Mouse (Mus musculus) embryonic facial prominence, embryonic 10.5 days (tissue): ENCODE results near the gene Zkscan2. TPM values are rescaled to one million over a fixed set of nuclear protein-coding genes. Genes with fewer than 3 reads are reported as not detected.

Experiments used
- DNase-seq: peaks from one replicate; pipeline ENCODE4 v3.0.0-alpha.2; 2017; ENCODE audit warnings: low spot score
- H3K27ac ChIP-seq: fragments of 300-500 bp; sonication (generic); replicated peaks from 2 replicates; pipeline ENCODE4 v1.5.1; 2016; ENCODE audit warnings: mild to moderate bottlenecking
- H3K27me3 ChIP-seq: fragments of 300-500 bp; sonication (generic); replicated peaks from 2 replicates; pipeline ENCODE4 v1.6.1; 2016; ENCODE audit warnings: low read depth, mild to moderate bottlenecking; ENCODE audit not compliant: poor library complexity, severe bottlenecking
- H3K36me3 ChIP-seq: fragments of 300-500 bp; sonication (generic); replicated peaks from 2 replicates; pipeline ENCODE4 v1.6.1; 2016; ENCODE audit warnings: mild to moderate bottlenecking, moderate library complexity
- H3K4me1 ChIP-seq: fragments of 300-500 bp; sonication (generic); 2 replicates; pipeline ENCODE4 v1.6.1; 2016
- H3K4me3 ChIP-seq: fragments of 300-500 bp; sonication (generic); 2 replicates; pipeline ENCODE4 v1.5.1; 2016; ENCODE audit warnings: mild to moderate bottlenecking, moderate library complexity
- H3K9me3 ChIP-seq: fragments of 300-500 bp; sonication (generic); 2 replicates; pipeline ENCODE4 v1.6.1; 2016; ENCODE audit warnings: mild to moderate bottlenecking
- WGBS: fragments of 180-500 bp; shearing (Covaris S2); methylation state at CpG from one replicate; pipeline ENCODE4 v1.1.7; 2016; 5-methylcytosine and 5-hydroxymethylcytosine counted together
- polyA plus RNA-seq: library from polyadenylated mRNA; unstranded; fragments of >200 nt; fragmentation: Nextera tagmentation; extraction: Ambion mirVana; gene quantifications from 2 replicates; pipeline ENCODE4 v1.2.1, GENCODE M21; 2016

Zkscan2 gene
- polyA plus RNA-seq, 1 experiment from 2014 or later: 3.9 TPM

- Histone ChIP-seq H3K27me3 (no peaks in the 10 kb centered on the region), H3K4me3 (no peak overlapping the region), H3K4me1 (no peaks in the 10 kb centered on the region), H3K27ac (no peak overlapping the region), H3K36me3 (no peaks in the 10 kb centered on the region), H3K9me3 (no peaks in the 10 kb centered on the region)
- no peak for DNase-seq
- 84% methylated on average over 4 of the region's 4 CpGs for WGBS
Measured at GRCm38 (mm10) chr7:123461316-123461715, 38.9 kb downstream of the Zkscan2 start.

- Histone ChIP-seq H3K27me3 (no peaks in the 10 kb centered on the region), H3K36me3 (no peaks in the 10 kb centered on the region), H3K4me1 (no peaks in the 10 kb centered on the region), H3K27ac (no peak overlapping the region), H3K4me3 (no peak overlapping the region), H3K9me3 (no peaks in the 10 kb centered on the region)
- WGBS: 89% methylated on average over 4 of the region's 4 CpGs
- no peak for DNase-seq
Measured at GRCm38 (mm10) chr7:123459247-123459646, 41.0 kb downstream of the Zkscan2 start.

GRCm38 (mm10) chr7:123458309-123458708, 41.9 kb downstream of the Zkscan2 start:
- no peaks in the 10 kb centered on the region for H3K36me3 ChIP-seq
- no peaks in the 10 kb centered on the region for H3K9me3 ChIP-seq
- H3K27me3 ChIP-seq: no peaks in the 10 kb centered on the region
- no peaks in the 10 kb centered on the region for H3K4me1 ChIP-seq
- H3K27ac ChIP-seq: no peak overlapping the region
- no peak overlapping the region for H3K4me3 ChIP-seq
- DNase-seq: no peak
- WGBS: 87% methylated on average over 4 of the region's 4 CpGs

- Histone ChIP-seq H3K27me3 (no peaks in the 10 kb centered on the region), H3K36me3 (no peaks in the 10 kb centered on the region), H3K4me3 (no peak overlapping the region), H3K27ac (no peak overlapping the region), H3K9me3 (no peaks in the 10 kb centered on the region), H3K4me1 (no peaks in the 10 kb centered on the region)
- 90% methylated on average over 3 of the region's 3 CpGs for WGBS
- DNase-seq: no peak
Measured at GRCm38 (mm10) chr7:123455088-123455487, 45.2 kb downstream of the Zkscan2 start.

GRCm38 (mm10) chr7:123453066-123453465, 47.2 kb downstream of the Zkscan2 start:
- WGBS: 91% methylated on average over 8 of the region's 8 CpGs
- H3K36me3 ChIP-seq: no peaks in the 10 kb centered on the region
- H3K27ac ChIP-seq: no peak overlapping the region
- DNase-seq: no peak
- H3K27me3 ChIP-seq: no peaks in the 10 kb centered on the region
- H3K4me1 ChIP-seq: no peaks in the 10 kb centered on the region
- H3K4me3 ChIP-seq: no peak overlapping the region
- no peaks in the 10 kb centered on the region for H3K9me3 ChIP-seq

GRCm38 (mm10) chr7:123452551-123452950, 47.7 kb downstream of the Zkscan2 start:
- no peaks in the 10 kb centered on the region for H3K4me1 ChIP-seq
- no peaks in the 10 kb centered on the region for H3K36me3 ChIP-seq
- 73% methylated on average over 6 of the region's 6 CpGs for WGBS
- H3K9me3 ChIP-seq: no peaks in the 10 kb centered on the region
- no peak for DNase-seq
- H3K4me3 ChIP-seq: no peak overlapping the region
- H3K27me3 ChIP-seq: no peaks in the 10 kb centered on the region
- H3K27ac ChIP-seq: no peak overlapping the region

GRCm38 (mm10) chr7:123450515-123450914, 49.7 kb downstream of the Zkscan2 start:
- no peaks in the 10 kb centered on the region for H3K4me1 ChIP-seq
- no peaks in the 10 kb centered on the region for H3K9me3 ChIP-seq
- DNase-seq: no peak
- no peak overlapping the region for H3K4me3 ChIP-seq
- H3K27me3 ChIP-seq: no peaks in the 10 kb centered on the region
- H3K27ac ChIP-seq: no peak overlapping the region
- H3K36me3 ChIP-seq: no peaks in the 10 kb centered on the region
- 86% methylated on average over 2 of the region's 2 CpGs for WGBS

GRCm38 (mm10) chr7:123449676-123450075, 50.6 kb downstream of the Zkscan2 start:
- Histone ChIP-seq H3K4me1 (no peaks in the 10 kb centered on the region), H3K36me3 (no peaks in the 10 kb centered on the region), H3K27ac (no peak overlapping the region), H3K27me3 (no peaks in the 10 kb centered on the region), H3K9me3 (no peaks in the 10 kb centered on the region), H3K4me3 (no peak overlapping the region)
- WGBS: 60% methylated on average over 10 of the region's 10 CpGs
- no peak for DNase-seq

- Histone ChIP-seq H3K9me3 (no peaks in the 10 kb centered on the region), H3K4me1 (no peaks in the 10 kb centered on the region), H3K27ac (no peak overlapping the region), H3K36me3 (no peaks in the 10 kb centered on the region), H3K4me3 (no peak overlapping the region), H3K27me3 (no peaks in the 10 kb centered on the region)
- 92% methylated on average over 2 of the region's 2 CpGs for WGBS
- DNase-seq: no peak
Measured at GRCm38 (mm10) chr7:123448794-123449193, 51.5 kb downstream of the Zkscan2 start.

GRCm38 (mm10) chr7:123442079-123442478, 58.2 kb downstream of the Zkscan2 start:
- Histone ChIP-seq H3K4me1 (no peaks in the 10 kb centered on the region), H3K36me3 (no peaks in the 10 kb centered on the region), H3K27me3 (no peaks in the 10 kb centered on the region), H3K27ac (no peak overlapping the region), H3K9me3 (no peaks in the 10 kb centered on the region), H3K4me3 (no peak overlapping the region)
- DNase-seq: no peak
- 79% methylated on average over 1 of the region's 1 CpGs for WGBS

- no peak for DNase-seq
- no peaks in the 10 kb centered on the region for H3K4me1 ChIP-seq
- peaks cover 47% of the 10 kb centered on the region for H3K36me3 ChIP-seq
- WGBS: 85% methylated on average over 4 of the region's 4 CpGs
- no peak overlapping the region for H3K4me3 ChIP-seq
- no peaks in the 10 kb centered on the region for H3K27me3 ChIP-seq
- no peak overlapping the region for H3K27ac ChIP-seq
- H3K9me3 ChIP-seq: no peaks in the 10 kb centered on the region; the same call in 1 of the 2 replicates
Measured at GRCm38 (mm10) chr7:123431206-123431605, 69.0 kb downstream of the Zkscan2 start.

GRCm38 (mm10) chr7:123430411-123430705, 69.9 kb downstream of the Zkscan2 start:
- no peaks in the 10 kb centered on the region for H3K4me1 ChIP-seq
- H3K36me3 ChIP-seq: peaks cover 52% of the 10 kb centered on the region
- H3K9me3 ChIP-seq: no peaks in the 10 kb centered on the region; the same call in 1 of the 2 replicates
- DNase-seq: no peak
- H3K27ac ChIP-seq: no peak overlapping the region
- H3K4me3 ChIP-seq: no peak overlapping the region
- H3K27me3 ChIP-seq: no peaks in the 10 kb centered on the region
- WGBS: 87% methylated on average over 4 of the region's 4 CpGs

- H3K27me3 ChIP-seq: no peaks in the 10 kb centered on the region
- WGBS: 87% methylated on average over 8 of the region's 8 CpGs
- no peak for DNase-seq
- H3K36me3 ChIP-seq: peaks cover 57% of the 10 kb centered on the region
- no peaks in the 10 kb centered on the region for H3K4me1 ChIP-seq
- no peaks in the 10 kb centered on the region; the same call in 1 of the 2 replicates for H3K9me3 ChIP-seq
- H3K4me3 ChIP-seq: no peak overlapping the region
- no peak overlapping the region for H3K27ac ChIP-seq
Measured at GRCm38 (mm10) chr7:123429624-123430410, 70.4 kb downstream of the Zkscan2 start.
